Mouse (Mus musculus): ENCODE data around the gene Olfr31. TPM values are rescaled to one million over a fixed set of nuclear protein-coding genes. Genes with fewer than 3 reads are reported as not detected.

The Olfr31 gene
- polyA plus RNA-seq, 1 experiment from 2014 or later, result 0.16 TPM

Other genes starting within 250 kb of the Olfr31 start
- gene Psmd6, start 201.8 kb upstream of the Olfr31 start, polyA plus RNA-seq (2015; fragmentation: Nextera tagmentation; extraction: Ambion mirVana), result 238 and 245 TPM in 2 replicates
- gene Olfr720, start 136.0 kb upstream of the Olfr31 start, polyA plus RNA-seq (2015; fragmentation: Nextera tagmentation; extraction: Ambion mirVana), result not detected in 2 replicates
- gene Il3ra, start 23.4 kb downstream of the Olfr31 start, polyA plus RNA-seq (2015; fragmentation: Nextera tagmentation; extraction: Ambion mirVana), result 2.1 and 2.8 TPM in 2 replicates
- gene Olfr721-ps1, start 78.5 kb downstream of the Olfr31 start, polyA plus RNA-seq (2015; fragmentation: Nextera tagmentation; extraction: Ambion mirVana), result not detected in 2 replicates

All from hindbrain, embryonic 15.5 days (tissue).